Mouse (Mus musculus) mouse trophoblast stem cell (cell line): ENCODE results near the gene Smim22.

Source experiments
- in situ Hi-C, 2 experiments: fragments of 300-500 bp; cut with MseI, MboI; formaldehyde crosslinking; loops; 2 replicates in 1 of 2; 3 replicates in 1 of 2; pipeline ENCODE4 v1.15.1; 2025

Gene Smim22

GRCm38 (mm10) chr16:5008076-5008475 lies 988 bp downstream of the Smim22 start:
- in situ Hi-C loops, result no loop called here

GRCm38 (mm10) chr16:5010371-5010935 lies 3.4 kb downstream of the Smim22 start:
- in situ Hi-C loops, result no loop called here

GRCm38 (mm10) chr16:5011285-5011684 lies 4.2 kb downstream of the Smim22 start:
- in situ Hi-C loops, result no loop called here

- in situ Hi-C loops, result no loop called here
These were observed 5.2 kb downstream of the Smim22 start for GRCm38 (mm10) chr16:5012036-5013005.

GRCm38 (mm10) chr16:5013054-5013838 lies 6.2 kb downstream of the Smim22 start, which contains the start of gene Rogdi:
Rogdi (minus strand) TSS chr16:5013553.
- in situ Hi-C loops, result no loop called here

- in situ Hi-C loops, result no loop called here
These were observed 7.5 kb downstream of the Smim22 start for GRCm38 (mm10) chr16:5014578-5014977.

GRCm38 (mm10) chr16:5024021-5024420 lies 16.9 kb downstream of the Smim22 start:
- in situ Hi-C loops, result no loop called here

- in situ Hi-C loops, result no loop called here
These were observed 22.8 kb downstream of the Smim22 start for GRCm38 (mm10) chr16:5029847-5030246.

GRCm38 (mm10) chr16:5035591-5035990 lies 28.5 kb downstream of the Smim22 start:
- in situ Hi-C loops, result no loop called here

- in situ Hi-C loops, result no loop called here
These were observed 29.7 kb downstream of the Smim22 start for GRCm38 (mm10) chr16:5036649-5037234.

GRCm38 (mm10) chr16:5045322-5045721 lies 38.2 kb downstream of the Smim22 start:
- in situ Hi-C loops, result no loop called here

- in situ Hi-C loops, result no loop called here
These were observed 42.2 kb downstream of the Smim22 start for GRCm38 (mm10) chr16:5049182-5049773.

GRCm38 (mm10) chr16:5049774-5050234 lies 42.7 kb downstream of the Smim22 start, which contains the start of the genes Glyr1 and Ubn1:
Glyr1 (minus strand) TSS chr16:5049863.
Ubn1 (plus strand) TSS chr16:5050057.
- in situ Hi-C loops, result no loop called here

- in situ Hi-C loops, result no loop called here
These were observed 43.4 kb downstream of the Smim22 start for GRCm38 (mm10) chr16:5050251-5051110.
